Mouse (Mus musculus) bone marrow macrophage, adult 2 months (primary cell): ENCODE results near the gene Ptpn11.

Source experiments
- CTCF ChIP-seq: IDR thresholded peaks from 2 replicates; pipeline ENCODE4 v1.5.1; 2012; ENCODE audit warnings: low read depth, mild to moderate bottlenecking, low read length, moderate library complexity
- POLR2A ChIP-seq: IDR thresholded peaks from 2 replicates; pipeline ENCODE4 v1.6.1; 2012; ENCODE audit warnings: mild to moderate bottlenecking, low read depth, low read length, borderline replicate concordance

DNA sequence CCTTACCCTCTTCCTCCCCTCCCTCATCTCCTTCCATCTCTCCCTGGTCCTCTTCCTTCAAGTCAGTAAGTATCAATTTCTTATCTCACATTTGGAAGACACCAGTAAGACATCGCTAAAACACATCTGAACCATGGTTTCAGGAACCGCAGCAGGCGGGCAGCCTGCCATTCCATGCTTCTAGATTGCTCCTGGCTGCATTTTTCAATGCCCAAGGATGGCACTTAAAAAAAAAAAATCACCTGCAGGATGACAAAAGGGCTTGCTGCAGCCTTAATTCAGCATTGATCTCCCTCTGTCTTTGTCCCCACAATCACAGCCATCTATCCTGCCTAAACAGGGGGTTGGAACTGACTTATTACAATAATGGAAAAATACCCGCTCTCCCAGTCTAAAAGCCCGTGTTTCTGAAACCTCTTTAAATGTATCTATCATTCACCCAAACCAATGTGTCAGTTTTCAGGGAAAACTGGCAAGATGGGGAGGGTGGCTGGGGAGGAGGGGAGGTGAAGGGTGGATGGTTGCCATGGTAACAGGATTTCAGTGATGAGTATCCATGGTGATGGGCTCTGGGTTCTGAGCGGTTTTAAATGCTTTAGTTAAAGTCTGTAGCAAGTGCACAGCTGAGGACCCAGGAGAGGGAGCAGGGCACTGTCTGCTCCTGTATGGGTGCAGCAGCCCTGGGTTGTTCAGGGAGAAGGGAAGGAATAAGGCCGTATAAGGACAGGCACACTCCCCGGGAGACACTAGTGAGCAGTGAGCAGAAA, 75.6 kb downstream of the Ptpn11 start:
- no peak for TF ChIP-seq CTCF
- TF ChIP-seq POLR2A = no peak
